Mouse (Mus musculus) granulocyte monocyte progenitor cell, adult 5-6 weeks (primary cell): ENCODE results near the gene Jakmip3. TPM values are rescaled to one million over a fixed set of nuclear protein-coding genes. Genes with fewer than 3 reads are reported as not detected.

Experiments
- ATAC-seq: replicated peaks from 2 replicates; pipeline ENCODE4 v1.8.0; 2016; ENCODE audit warnings: mild to moderate bottlenecking, moderate TSS enrichment, inconsistent platforms; ENCODE audit not compliant: poor library complexity, severe bottlenecking
- total RNA-seq, 2 experiments: library from RNA; stranded (forward) in 1 of 2; stranded (reverse) in 1 of 2; fragments of 200-712, 200-1000 nt in 1 of 2; fragments of >200 nt in 1 of 2; fragmentation: Nextera tagmentation in 1 of 2; gene quantifications; 2 replicates each; pipeline ENCODE4 v1.2.3; 2014 to 2017

The Jakmip3 gene
- total RNA-seq, 2 experiments from 2014 or later = not detected

DNA sequence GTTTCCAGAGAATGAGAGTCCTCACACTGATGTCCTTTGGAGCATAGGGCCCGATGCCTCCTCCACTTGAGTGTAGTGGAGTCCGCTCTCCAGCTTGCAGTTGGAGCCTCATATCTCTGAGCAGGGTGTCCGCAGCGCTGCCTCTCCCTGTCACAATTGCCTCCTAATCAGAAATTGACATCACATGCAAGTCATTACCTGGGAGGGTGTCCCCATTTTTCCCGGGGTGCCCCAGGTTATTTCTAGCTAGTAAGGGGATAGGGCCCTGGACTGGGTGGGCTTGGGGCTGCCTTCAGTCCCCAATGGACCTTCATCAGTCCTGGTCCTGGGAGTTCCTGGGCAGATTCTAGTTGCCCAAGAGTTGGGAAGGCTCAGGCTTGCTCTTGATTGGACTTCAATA lies 152.1 kb downstream of the Jakmip3 start:
- ATAC-seq = no peak

DNA sequence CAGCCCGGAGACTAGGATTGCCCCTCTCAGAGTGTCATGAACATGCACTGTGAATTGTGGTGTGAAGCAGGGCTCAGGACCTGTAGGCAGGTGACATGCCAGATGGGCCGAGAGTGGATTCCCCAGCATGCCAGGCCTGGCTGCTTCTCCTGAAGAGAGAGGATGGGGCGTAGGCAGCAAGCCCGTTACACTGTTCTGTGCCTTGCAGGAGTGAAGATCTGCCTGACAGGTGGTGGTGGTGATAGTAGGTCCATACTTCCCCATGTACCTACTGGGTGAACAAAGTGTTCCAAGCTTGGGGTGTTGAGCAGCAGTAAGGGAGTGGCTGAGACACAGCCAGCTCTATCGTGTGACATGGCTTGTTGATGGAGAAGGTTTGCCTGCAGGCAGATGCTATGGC lies 152.6 kb downstream of the Jakmip3 start:
- no peak for ATAC-seq

GRCm38 (mm10) chr7:139093781-139094180 lies 153.3 kb downstream of the Jakmip3 start:
- no peak for ATAC-seq

DNA sequence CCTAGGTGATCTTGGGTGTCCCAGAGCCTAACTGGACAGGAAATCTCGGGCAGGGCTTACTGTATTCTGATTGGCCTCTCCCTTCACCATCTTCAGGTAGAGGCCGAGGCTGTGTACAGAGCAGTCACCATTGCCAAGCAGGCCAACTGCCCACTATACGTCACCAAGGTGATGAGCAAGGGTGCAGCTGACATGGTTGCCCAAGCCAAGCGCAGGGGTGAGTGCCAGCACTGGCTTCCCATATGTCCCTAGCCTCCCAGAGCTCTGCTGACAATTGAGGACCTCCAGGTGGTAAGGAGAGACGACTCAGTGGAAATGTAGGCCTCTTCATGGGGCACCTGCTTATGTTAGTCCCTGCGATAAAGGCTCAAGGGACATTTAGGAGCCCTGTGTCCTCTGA lies 154.2 kb downstream of the Jakmip3 start:
- no peak for ATAC-seq

GRCm38 (mm10) chr7:139095282-139095681 lies 154.8 kb downstream of the Jakmip3 start:
- no peak for ATAC-seq

DNA sequence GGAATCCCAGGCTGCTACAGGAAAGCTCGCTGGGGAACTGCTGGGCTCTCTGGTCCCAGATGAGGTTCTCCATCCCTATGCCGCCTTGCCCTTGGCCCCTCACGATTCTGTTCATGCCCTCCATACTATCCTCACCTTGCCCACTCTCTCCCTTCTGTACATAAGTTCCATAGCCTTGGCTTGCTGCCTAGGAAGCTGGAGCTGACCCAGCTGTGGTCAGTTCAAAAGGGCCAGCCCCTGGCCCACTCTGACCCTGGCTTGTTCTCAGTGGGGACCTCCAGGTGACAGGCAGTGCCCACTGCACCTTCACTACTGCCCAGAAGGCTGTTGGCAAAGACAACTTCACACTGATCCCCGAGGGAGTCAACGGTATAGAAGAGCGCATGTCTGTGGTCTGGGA lies 155.9 kb downstream of the Jakmip3 start:
- ATAC-seq = no peak

- no peak for ATAC-seq
Measured at GRCm38 (mm10) chr7:139100531-139101095, 160.1 kb downstream of the Jakmip3 start.

GRCm38 (mm10) chr7:139101286-139101804 lies 160.8 kb downstream of the Jakmip3 start:
- no peak for ATAC-seq

GRCm38 (mm10) chr7:139101826-139102225 lies 161.3 kb downstream of the Jakmip3 start:
- ATAC-seq = no peak

DNA sequence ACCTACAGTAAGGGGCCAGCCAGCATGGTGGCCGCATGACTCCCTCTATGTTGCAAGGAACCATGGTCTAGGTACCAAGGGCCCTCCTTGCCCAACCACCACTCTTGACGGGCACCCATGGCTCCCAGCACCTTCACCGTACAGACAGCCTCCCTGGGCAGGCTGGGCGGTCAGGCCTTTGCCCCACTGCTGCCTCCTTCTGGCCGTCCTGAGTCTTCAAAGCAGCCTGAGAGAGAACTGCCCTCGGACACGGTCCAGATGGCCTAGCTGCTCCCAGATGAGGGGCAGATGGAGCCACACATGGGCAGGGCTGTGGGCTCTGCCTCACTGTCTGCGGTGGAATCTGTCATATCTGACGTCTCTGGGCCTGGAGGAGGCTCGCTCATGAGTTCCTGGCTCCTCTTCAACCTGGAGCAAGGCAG lies 163.4 kb downstream of the Jakmip3 start:
- peak; percentile 24; the same call in 1 of the 2 replicates for ATAC-seq

DNA sequence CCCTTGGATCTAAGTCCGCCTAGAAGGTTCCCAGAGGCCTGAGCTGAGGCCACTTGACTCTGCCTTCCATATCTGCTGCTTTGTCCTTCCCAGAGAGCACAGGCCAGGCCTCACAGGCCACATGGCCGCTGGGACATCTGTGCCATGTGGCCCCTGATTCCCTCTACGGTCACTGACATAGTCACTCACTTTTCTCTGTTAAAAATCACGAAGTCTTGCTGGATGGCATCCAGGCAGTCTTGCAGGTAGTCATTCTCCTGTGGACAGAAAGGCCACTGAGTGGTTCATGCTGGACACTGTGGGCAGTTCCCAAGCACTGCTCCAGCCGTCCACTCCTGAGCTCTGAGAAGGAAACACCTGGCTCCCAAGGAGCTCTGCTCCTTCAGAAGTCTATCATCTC lies 164.5 kb downstream of the Jakmip3 start:
- ATAC-seq = no peak

DNA sequence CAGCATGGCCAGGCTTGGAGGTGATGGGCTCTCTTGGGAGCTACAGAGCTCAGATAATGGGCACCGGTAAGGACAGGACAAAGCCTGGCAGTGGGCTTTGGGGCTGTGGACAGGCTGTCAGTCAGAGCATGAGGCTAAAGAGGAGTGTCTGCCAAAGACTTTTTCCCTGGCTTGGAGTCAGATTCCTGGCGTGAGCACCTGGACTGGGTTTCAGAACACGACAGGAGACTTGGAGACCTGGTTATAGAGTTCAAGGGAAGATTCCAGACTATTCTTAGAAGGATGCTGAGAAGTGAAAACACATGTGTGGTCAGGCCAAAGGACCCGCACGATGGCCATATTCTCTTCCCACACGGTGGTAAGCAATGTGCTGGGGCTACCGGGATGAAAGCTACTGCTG lies 165.2 kb downstream of the Jakmip3 start:
- no peak for ATAC-seq

DNA sequence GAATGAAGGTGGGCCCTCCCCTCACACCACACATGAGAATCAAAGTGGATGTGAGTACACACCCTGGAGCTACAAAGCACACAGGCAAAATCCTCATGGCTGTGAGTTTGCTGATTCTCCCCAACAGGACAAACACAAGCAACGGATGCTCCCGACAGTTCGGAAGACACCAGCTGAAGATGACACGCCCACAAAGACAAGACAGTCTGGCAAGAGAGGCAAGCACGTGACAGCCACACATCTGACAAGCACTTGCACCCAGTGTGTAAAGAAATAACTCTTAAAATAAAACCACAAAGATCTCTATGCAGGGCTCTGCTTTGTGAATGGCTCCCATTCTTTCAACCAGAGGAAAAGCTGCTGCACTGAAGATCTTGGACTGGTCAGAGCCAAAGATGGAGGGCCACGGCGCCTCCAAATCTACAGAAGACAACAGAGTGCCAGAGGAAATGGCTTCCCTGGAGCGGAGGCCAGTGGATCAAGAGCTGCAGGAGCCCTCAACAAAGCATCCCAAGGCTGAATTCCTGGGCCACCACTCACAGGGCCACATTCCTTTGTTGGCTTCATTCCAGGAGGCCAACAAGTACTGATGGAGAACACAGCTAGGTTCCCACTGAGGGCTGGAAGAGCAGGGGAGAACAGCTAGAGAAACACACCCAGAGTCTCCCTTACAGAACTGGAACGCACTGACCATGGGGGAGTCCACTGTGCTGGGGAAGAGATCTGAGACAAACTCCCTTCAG lies 167.5 kb downstream of the Jakmip3 start:
- no peak for ATAC-seq

- peak; percentile 94 for ATAC-seq
Measured at GRCm38 (mm10) chr7:139119152-139119774, 178.7 kb downstream of the Jakmip3 start.

DNA sequence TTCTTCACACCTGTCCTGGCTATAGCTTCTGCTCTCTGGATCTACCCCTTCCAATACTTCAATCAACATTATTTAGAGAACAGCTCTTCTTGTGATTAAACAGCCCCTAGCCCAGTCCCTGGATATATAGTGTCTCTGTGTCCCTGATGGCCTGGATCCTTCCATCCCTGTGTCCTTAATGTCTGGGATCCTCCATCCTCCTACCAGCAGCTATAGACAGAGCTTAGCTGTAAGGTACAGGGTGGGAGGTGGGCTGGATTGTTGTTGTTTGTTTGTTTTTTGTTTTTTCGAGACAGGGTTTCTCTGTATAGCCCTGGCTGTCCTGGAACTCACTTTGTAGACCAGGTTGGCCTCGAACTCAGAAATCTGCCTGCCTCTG lies 179.2 kb downstream of the Jakmip3 start:
- no peak for ATAC-seq

DNA sequence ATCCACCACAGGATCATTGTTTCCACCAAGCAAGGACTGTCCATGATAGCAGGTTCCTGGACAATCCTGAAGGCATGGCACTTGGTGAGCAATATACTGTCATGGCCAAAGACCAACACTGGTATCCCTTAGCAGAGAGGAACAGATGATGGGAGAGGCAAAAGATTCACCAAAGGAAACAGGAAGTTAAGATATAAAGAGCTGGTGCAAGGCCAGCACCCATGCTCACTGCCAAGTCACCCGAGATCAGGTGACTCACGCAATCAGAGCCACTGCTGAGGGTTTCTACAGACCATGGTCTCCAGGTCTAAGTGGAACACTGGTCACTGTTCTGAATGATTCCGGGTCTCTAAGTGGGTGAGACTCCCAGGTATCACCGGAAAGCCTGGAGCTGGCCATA lies 185.4 kb downstream of the Jakmip3 start:
- ATAC-seq = peak; percentile 58

GRCm38 (mm10) chr7:139126549-139126948 lies 186.0 kb downstream of the Jakmip3 start:
- ATAC-seq = no peak

DNA sequence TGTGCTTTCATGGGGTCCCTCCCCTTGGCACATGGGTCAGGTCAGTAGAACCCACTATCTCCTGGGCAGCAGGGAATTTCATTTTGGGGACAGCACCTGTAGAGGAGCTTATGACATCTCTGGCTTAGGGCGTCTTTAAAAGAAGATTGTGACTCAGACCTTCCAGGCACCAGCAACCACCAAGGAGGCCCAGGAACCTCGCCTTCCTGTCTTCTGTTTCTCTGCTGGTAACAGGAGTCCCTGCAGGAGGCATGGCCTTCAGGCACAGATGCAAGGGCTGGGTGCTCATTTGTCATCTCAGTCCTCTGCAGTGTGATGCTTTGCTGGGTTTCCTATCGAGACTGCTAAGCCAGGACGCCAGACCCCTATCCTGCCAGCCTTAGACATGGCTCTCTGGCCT lies 188.5 kb downstream of the Jakmip3 start:
- no peak for ATAC-seq

GRCm38 (mm10) chr7:139130361-139130760 lies 189.8 kb downstream of the Jakmip3 start:
- no peak for ATAC-seq

GRCm38 (mm10) chr7:139131538-139131937 lies 191.0 kb downstream of the Jakmip3 start:
- peak; percentile 91 for ATAC-seq

- no peak for ATAC-seq
Measured at GRCm38 (mm10) chr7:139133446-139133845, 192.9 kb downstream of the Jakmip3 start.
